Mouse (Mus musculus) hindbrain, embryonic 14.5 days (tissue): Measurements from ENCODE around the gene Cmc4. TPM values are rescaled to one million over a fixed set of nuclear protein-coding genes. Genes with fewer than 3 reads are reported as not detected.

ENCODE experiments used
- ATAC-seq: fragments of 200-750 bp; cut with Nextera tagmentation; 2 replicates; pipeline ENCODE4 v1.8.0; 2017; ENCODE audit warnings: moderate number of reproducible peaks, mild to moderate bottlenecking, moderate TSS enrichment, moderate library complexity; ENCODE audit not compliant: low FRiP score
- DNase-seq: peaks from one replicate; pipeline ENCODE4 v3.0.0-alpha.2; 2015; ENCODE audit warnings: low spot score
- H3K27ac ChIP-seq: fragments of 300-500 bp; sonication (generic); 2 replicates; pipeline ENCODE4 v1.5.1; 2014; ENCODE audit warnings: mild to moderate bottlenecking, moderate library complexity
- H3K27me3 ChIP-seq: fragments of 300-500 bp; sonication (generic); 2 replicates; pipeline ENCODE4 v1.6.1; 2014; ENCODE audit warnings: mild to moderate bottlenecking, low read length, mixed read lengths; ENCODE audit not compliant: control insufficient read depth, insufficient read depth
- H3K36me3 ChIP-seq: fragments of 300-500 bp; sonication (generic); replicated peaks from 2 replicates; pipeline ENCODE4 v1.6.1; 2014; ENCODE audit not compliant: control insufficient read depth, insufficient read depth
- H3K4me1 ChIP-seq: fragments of 300-500 bp; sonication (generic); replicated peaks from 2 replicates; pipeline ENCODE4 v1.6.1; 2014; ENCODE audit warnings: antibody characterized with exemption, low read length, mixed read lengths; ENCODE audit not compliant: control insufficient read depth, insufficient read depth
- H3K4me2 ChIP-seq: fragments of 300-500 bp; sonication (generic); replicated peaks from 2 replicates; pipeline ENCODE4 v1.6.1; 2014; ENCODE audit warnings: mild to moderate bottlenecking, moderate library complexity
- H3K4me3 ChIP-seq: fragments of 300-500 bp; sonication (generic); replicated peaks from 2 replicates; pipeline ENCODE4 v1.5.1; 2014; ENCODE audit warnings: mild to moderate bottlenecking, low read length
- H3K9ac ChIP-seq: fragments of 300-500 bp; sonication (generic); 2 replicates; pipeline ENCODE4 v1.6.1; 2014
- H3K9me3 ChIP-seq: fragments of 300-500 bp; sonication (generic); 2 replicates; pipeline ENCODE4 v1.6.1; 2016; ENCODE audit warnings: low read length; ENCODE audit not compliant: control insufficient read depth
- WGBS: fragments of 180-500 bp; shearing (Covaris S2); extraction: QIAGEN DNeasy Blood & Tissue Kit; methylation state at CpG from one replicate; pipeline ENCODE4 v1.1.7; 2014; 5-methylcytosine and 5-hydroxymethylcytosine counted together
- polyA plus RNA-seq: library from polyadenylated mRNA; unstranded; fragments of >200 nt; fragmentation: Nextera tagmentation; extraction: Ambion mirVana; gene quantifications from 2 replicates; pipeline ENCODE4 v1.2.1, GENCODE M21; 2014

Gene Cmc4
- polyA plus RNA-seq, 1 experiment from 2014 or later, result 29.4 TPM

DNA sequence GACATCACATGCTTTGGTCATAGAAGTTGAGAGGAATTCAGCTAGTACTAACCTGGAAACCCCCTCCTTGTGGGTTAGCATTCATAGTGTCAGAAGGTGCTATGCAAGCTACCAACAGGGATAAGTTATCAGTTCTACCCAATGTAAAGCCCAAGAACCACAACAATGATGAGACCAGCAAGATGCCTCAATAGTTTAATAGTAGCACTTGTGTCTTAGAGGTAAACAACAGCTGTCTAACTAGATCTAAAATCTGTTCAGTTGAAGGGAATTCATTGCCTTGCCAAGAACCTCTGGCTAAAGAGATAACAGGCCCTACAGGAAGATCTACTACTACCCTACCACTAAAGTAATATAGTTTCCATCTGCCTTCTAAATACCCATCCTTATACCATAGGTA, 39.6 kb downstream of the Cmc4 start:
- H3K36me3 ChIP-seq, result no peaks in the 10 kb centered on the region
- no peaks in the 10 kb centered on the region for H3K4me1 ChIP-seq
- no peak for ATAC-seq
- no peaks in the 10 kb centered on the region for H3K9me3 ChIP-seq
- no peak overlapping the region for H3K4me3 ChIP-seq
- no peak overlapping the region for H3K9ac ChIP-seq
- DNase-seq, result no peak
- H3K27ac ChIP-seq, result no peak overlapping the region
- no peak overlapping the region for H3K4me2 ChIP-seq
- H3K27me3 ChIP-seq, result no peaks in the 10 kb centered on the region

DNA sequence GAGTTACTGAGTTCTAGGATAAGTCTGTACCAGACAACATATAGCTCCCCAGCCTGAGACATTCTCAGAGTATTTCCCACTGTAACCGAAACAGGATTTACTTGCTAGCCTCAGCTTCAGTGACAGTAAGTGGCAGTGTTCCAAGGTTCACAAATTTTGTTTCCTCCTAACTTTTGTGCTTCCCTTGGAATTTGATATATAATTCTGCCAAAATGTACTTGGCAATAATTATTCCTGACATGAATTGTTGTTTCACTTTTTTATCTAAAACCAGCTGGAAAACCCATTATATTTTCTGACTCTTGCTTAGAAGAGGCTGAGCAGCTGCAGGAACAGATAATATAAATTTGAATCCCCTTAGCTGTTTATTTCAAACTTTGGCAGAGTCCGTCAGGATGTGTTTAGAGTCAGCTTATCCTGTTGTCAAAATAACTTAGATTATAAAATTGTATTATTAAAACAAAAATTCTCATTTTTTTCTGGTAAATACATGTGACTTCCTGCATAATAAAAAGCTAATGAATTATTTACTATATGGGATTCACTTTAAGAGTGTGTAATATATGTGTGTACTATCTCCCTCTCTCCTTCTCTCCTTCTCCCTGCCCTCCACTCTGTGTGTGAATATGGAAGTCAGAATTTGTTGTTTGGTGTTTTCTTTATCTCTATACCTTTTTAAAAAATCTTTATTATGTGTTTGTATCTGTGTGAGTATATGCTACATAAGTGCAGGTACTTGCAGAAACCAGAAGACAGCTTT, 43.5 kb downstream of the Cmc4 start:
- no peaks in the 10 kb centered on the region for H3K27me3 ChIP-seq
- H3K4me1 ChIP-seq, result no peaks in the 10 kb centered on the region
- no peak overlapping the region for H3K27ac ChIP-seq
- ATAC-seq, result no peak
- 87% methylated on average over 2 of the region's 2 CpGs for WGBS
- no peaks in the 10 kb centered on the region for H3K9me3 ChIP-seq
- no peak overlapping the region for H3K4me3 ChIP-seq
- H3K9ac ChIP-seq, result no peak overlapping the region
- H3K36me3 ChIP-seq, result no peaks in the 10 kb centered on the region
- H3K4me2 ChIP-seq, result no peak overlapping the region
- no peak for DNase-seq

DNA sequence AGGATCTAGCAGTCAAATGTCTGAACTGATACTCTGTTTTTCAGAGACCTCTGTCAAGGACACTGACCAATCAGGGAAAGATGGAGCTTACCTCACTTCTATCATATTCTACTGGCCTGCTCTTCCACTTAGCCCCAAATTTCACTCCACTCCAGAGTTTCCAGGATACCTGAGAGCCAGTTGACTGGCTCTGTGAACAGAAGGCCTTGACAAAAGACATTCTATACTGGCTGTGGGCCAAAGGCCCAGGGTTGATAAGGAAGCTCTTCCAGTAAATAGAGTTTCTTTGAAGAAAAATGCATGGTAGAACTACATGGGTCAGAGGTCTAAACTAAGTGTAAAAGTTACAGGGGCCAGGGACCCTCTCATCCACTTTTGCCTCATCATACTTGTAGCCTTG, 46.2 kb downstream of the Cmc4 start:
- DNase-seq, result no peak
- no peak overlapping the region for H3K9ac ChIP-seq
- no peak overlapping the region for H3K27ac ChIP-seq
- no peak overlapping the region for H3K4me3 ChIP-seq
- no peaks in the 10 kb centered on the region for H3K9me3 ChIP-seq
- H3K4me1 ChIP-seq, result no peaks in the 10 kb centered on the region
- H3K27me3 ChIP-seq, result no peaks in the 10 kb centered on the region
- H3K36me3 ChIP-seq, result no peaks in the 10 kb centered on the region
- ATAC-seq, result no peak
- no peak overlapping the region for H3K4me2 ChIP-seq

Other genes with a start within 250 kb of the Cmc4 start
- 37.4 and 42.3 TPM in 2 replicates for gene Fundc2, start 34.2 kb downstream of the Cmc4 start, polyA plus RNA-seq
- gene F8, start 34.0 kb downstream of the Cmc4 start, polyA plus RNA-seq, result 2.4 and 2.8 TPM in 2 replicates
- 6.2 and 6.5 TPM in 2 replicates for gene Mtcp1, start within 50 bp of the Cmc4 start, polyA plus RNA-seq
- gene Brcc3, start within 50 bp of the Cmc4 start, polyA plus RNA-seq, result 39.2 and 48.3 TPM in 2 replicates
- gene Vbp1, start 97.7 kb upstream of the Cmc4 start, polyA plus RNA-seq, result 340 and 346 TPM in 2 replicates
- gene Rab39b, start 161.6 kb upstream of the Cmc4 start, polyA plus RNA-seq, result 18.3 and 20.9 TPM in 2 replicates